Mouse (Mus musculus): ENCODE measurements around the gene Scaf1. TPM values are rescaled to one million over a fixed set of nuclear protein-coding genes. Genes with fewer than 3 reads are reported as not detected.

The Scaf1 gene
- polyA plus RNA-seq, 1 experiment from 2014 or later: 36.5 TPM

DNA sequence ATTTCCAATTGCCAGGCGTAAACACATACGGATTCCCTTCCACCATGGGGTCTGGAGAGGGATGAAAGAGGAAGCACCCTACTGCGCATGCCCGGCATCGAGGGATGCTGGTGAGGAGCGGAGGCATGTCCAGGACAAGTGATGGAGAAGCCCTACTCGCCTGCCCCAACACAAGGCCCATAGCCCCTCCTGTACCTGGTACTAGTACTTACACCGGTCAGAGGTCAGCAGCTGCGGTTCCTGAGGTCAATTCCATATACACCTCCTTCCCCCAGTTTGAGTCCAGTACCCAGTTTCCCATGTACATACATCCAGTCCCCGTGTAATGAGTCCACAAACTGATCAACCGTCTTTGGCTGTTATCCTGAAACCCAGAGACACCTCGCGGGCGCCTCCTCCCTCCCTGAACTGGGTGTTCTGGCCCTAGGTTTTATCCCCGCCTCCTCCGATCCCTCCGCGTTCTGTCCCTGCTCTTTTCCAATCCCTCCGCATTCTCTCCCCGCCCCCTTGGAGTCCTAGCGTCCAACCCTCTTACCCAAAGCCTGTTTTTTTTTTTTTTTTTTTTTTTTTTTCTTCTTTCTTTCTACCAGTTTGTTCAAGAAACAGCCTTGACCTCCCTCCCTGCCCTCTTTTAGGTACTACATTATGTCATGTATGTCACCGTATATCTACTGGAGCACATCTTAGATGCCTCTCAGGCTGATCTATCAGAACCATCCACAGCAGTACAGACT lies 41.6 kb downstream of the Scaf1 start, which contains the start of gene Cpt1c:
Cpt1c (minus strand) TSS at position 469 of the 734 bp plus-strand sequence.
- Histone ChIP-seq H3K36me3 (peaks cover 37% of the 10 kb centered on the region), H3K9ac (peak within 1 kb of the TSS; percentile 32; the same call in 1 of the 2 replicates), H3K4me1 (peaks cover 15% of the 10 kb centered on the region), H3K27ac (peak within 1 kb of the TSS; percentile 52; the same call in 1 of the 2 replicates), H3K27me3 (no peaks in the 10 kb centered on the region), H3K4me3 (peak within 1 kb of the TSS; percentile 46), H3K9me3 (no peaks in the 10 kb centered on the region), H3K4me2 (peak within 1 kb of the TSS; percentile 78)
- 2% methylated on average over 22 of the region's 22 CpGs for WGBS
- ATAC-seq (ENCODE audit: borderline replicate concordance, extremely low read depth, low FRiP score, low TSS enrichment): no peak; the same call in 1 of the 2 replicates

DNA sequence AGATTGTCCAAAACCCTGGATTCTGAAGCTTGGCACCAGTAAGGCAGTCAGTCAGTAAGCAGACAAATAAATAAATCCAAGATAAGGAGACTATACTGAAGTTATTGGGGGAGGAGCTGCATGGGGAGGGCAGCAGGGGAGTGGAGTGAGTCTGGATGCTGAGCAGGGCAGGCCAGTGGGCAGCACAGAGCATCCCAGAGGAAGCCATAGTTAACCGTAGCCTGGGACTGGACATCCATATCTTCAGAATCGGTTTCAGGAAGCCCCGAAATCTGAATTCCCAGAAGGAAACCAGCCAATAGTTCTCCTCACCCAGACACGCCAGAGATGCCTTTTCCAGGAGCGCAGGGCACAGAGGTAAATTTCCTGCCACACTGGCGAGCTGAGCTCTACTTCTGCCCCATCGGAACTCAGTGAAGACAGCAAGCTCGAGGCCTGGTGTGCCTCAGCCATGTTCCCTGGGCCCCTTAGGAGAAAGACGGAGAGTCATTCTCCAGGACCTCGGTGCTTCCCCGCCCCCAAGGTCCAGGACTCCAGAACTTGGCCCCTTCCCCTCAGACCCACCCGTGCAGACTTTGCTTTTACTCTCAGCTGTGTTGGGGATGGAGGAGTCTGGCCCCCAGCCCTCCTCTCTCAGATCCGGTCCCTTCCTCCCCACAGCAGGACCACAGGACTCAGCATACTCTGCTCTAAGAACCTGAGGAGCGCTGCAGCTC lies 42.6 kb downstream of the Scaf1 start:
- Histone ChIP-seq H3K4me2 (peak overlapping the region; percentile 78), H3K9me3 (no peaks in the 10 kb centered on the region), H3K36me3 (peaks cover 27% of the 10 kb centered on the region), H3K27ac (peak overlapping the region; percentile 12; the same call in 1 of the 2 replicates), H3K4me1 (peaks cover 15% of the 10 kb centered on the region), H3K27me3 (no peaks in the 10 kb centered on the region), H3K9ac (peak overlapping the region; percentile 7; the same call in 1 of the 2 replicates), H3K4me3 (peak overlapping the region; percentile 46)
- WGBS: 35% methylated on average over 14 of the region's 14 CpGs
- no peak for ATAC-seq (ENCODE audit: borderline replicate concordance, extremely low read depth, low FRiP score, low TSS enrichment)

- 53% methylated on average over 7 of the region's 7 CpGs for WGBS
- peak overlapping the region; percentile 76 for H3K4me2 ChIP-seq
- no peak for ATAC-seq (ENCODE audit: borderline replicate concordance, extremely low read depth, low FRiP score, low TSS enrichment)
- peak overlapping the region; percentile 59 for H3K4me3 ChIP-seq
- peaks cover 3% of the 10 kb centered on the region; the same call in 1 of the 2 replicates for H3K36me3 ChIP-seq
- H3K27me3 ChIP-seq: no peaks in the 10 kb centered on the region
- H3K27ac ChIP-seq: 0 out of 2 replicates have a peak overlapping the region, but pooled peaks have one; percentile 91
- 0 out of 2 replicates have a peak overlapping the region, but pooled peaks have one; percentile 44 for H3K9ac ChIP-seq
- H3K9me3 ChIP-seq: no peaks in the 10 kb centered on the region
- H3K4me1 ChIP-seq: peaks cover 15% of the 10 kb centered on the region
Observed at GRCm38 (mm10) chr7:44971142-44971541, 45.0 kb downstream of the Scaf1 start.

DNA sequence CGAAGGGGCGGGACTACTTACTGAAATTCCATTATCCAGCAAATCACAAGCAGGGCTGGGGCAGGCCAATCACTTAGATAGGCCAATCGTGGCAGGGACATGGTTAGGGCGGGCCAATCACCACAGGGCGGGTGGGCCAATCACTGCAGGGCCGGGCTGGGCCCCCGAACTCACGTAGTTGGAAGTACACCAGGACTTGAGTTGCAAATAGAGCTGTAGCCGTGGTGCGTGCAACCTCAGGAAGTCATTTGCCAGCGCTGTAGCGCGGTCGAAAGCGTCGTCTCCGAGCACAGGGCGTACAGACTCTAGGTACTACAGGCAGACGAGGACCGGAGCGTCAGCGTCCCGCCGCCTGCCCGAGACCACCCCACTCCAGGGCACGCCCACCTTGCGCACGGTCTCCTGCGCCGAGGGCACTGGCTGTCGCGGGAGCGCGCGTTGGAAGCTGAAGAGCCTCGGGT lies 45.9 kb downstream of the Scaf1 start:
- under 1% methylated on average over 36 of the region's 36 CpGs for WGBS
- H3K9me3 ChIP-seq: no peaks in the 10 kb centered on the region
- no peaks in the 10 kb centered on the region for H3K27me3 ChIP-seq
- peak overlapping the region; percentile 59 for H3K4me3 ChIP-seq
- H3K36me3 ChIP-seq: 0 out of 2 replicates have a peak, but pooled peaks cover 7% of the 10 kb centered on the region
- peak; percentile 96 for ATAC-seq (ENCODE audit: borderline replicate concordance, extremely low read depth, low FRiP score, low TSS enrichment)
- H3K4me1 ChIP-seq: peaks cover 15% of the 10 kb centered on the region
- H3K9ac ChIP-seq: peak overlapping the region; percentile 44
- H3K27ac ChIP-seq: peak overlapping the region; percentile 91
- peak overlapping the region; percentile 76 for H3K4me2 ChIP-seq

- peaks cover 13% of the 10 kb centered on the region; the same call in 1 of the 2 replicates for H3K36me3 ChIP-seq
- H3K9me3 ChIP-seq: no peaks in the 10 kb centered on the region
- no peaks in the 10 kb centered on the region for H3K27me3 ChIP-seq
- peaks cover 10% of the 10 kb centered on the region for H3K4me1 ChIP-seq
- H3K27ac ChIP-seq: no peak overlapping the region
- H3K4me3 ChIP-seq: no peak overlapping the region
- WGBS: 53% methylated on average over 15 of the region's 15 CpGs
- ATAC-seq (ENCODE audit: borderline replicate concordance, extremely low read depth, low FRiP score, low TSS enrichment): no peak
- H3K9ac ChIP-seq: no peak overlapping the region
- H3K4me2 ChIP-seq: no peak overlapping the region
Observed at GRCm38 (mm10) chr7:44966638-44967037, 49.5 kb downstream of the Scaf1 start.

- Histone ChIP-seq H3K27ac (no peak overlapping the region), H3K9me3 (no peaks in the 10 kb centered on the region), H3K4me2 (no peak overlapping the region), H3K36me3 (peaks cover 13% of the 10 kb centered on the region; the same call in 1 of the 2 replicates), H3K27me3 (no peaks in the 10 kb centered on the region), H3K4me1 (peaks cover 4% of the 10 kb centered on the region), H3K4me3 (no peak overlapping the region), H3K9ac (no peak overlapping the region)
- ATAC-seq (ENCODE audit: borderline replicate concordance, extremely low read depth, low FRiP score, low TSS enrichment): no peak
- 75% methylated on average over 7 of the region's 7 CpGs for WGBS
Observed at GRCm38 (mm10) chr7:44965975-44966374, 50.2 kb downstream of the Scaf1 start.

GRCm38 (mm10) chr7:44964990-44965389 lies 51.2 kb downstream of the Scaf1 start:
- Histone ChIP-seq H3K27me3 (no peaks in the 10 kb centered on the region), H3K27ac (no peak overlapping the region), H3K9me3 (no peaks in the 10 kb centered on the region), H3K4me2 (no peak overlapping the region), H3K4me1 (no peaks in the 10 kb centered on the region), H3K4me3 (no peak overlapping the region), H3K36me3 (peaks cover 13% of the 10 kb centered on the region; the same call in 1 of the 2 replicates), H3K9ac (no peak overlapping the region)
- WGBS: 90% methylated on average over 13 of the region's 13 CpGs
- no peak for ATAC-seq (ENCODE audit: borderline replicate concordance, extremely low read depth, low FRiP score, low TSS enrichment)

DNA sequence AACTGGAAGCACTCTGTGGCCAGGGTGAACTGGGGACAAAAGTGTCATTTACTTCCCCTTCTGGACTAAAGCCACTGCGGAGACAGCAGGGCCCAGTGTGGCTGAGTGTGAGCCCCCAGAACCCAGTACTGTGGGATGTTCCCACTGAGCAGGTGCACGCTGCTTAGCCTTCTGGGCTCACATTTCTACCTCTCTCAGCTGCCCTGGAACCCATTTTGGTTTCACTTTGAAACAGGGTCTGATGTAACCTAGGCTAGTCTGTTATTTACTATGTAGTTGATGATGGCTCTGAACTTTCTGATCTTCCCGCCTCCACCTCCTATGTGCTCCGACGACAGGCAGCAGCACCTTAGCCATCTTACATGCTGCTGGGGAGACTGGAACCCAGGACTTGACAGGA lies 53.3 kb downstream of the Scaf1 start:
- Histone ChIP-seq H3K4me2 (no peak overlapping the region), H3K4me1 (no peaks in the 10 kb centered on the region), H3K36me3 (peaks cover 13% of the 10 kb centered on the region; the same call in 1 of the 2 replicates), H3K9ac (no peak overlapping the region), H3K27ac (no peak overlapping the region), H3K4me3 (no peak overlapping the region), H3K9me3 (no peaks in the 10 kb centered on the region), H3K27me3 (no peaks in the 10 kb centered on the region)
- no peak for ATAC-seq (ENCODE audit: borderline replicate concordance, extremely low read depth, low FRiP score, low TSS enrichment)
- 86% methylated on average over 5 of the region's 5 CpGs for WGBS

GRCm38 (mm10) chr7:44962337-44962736 lies 53.8 kb downstream of the Scaf1 start:
- H3K9ac ChIP-seq: no peak overlapping the region
- H3K9me3 ChIP-seq: no peaks in the 10 kb centered on the region
- no peak for ATAC-seq (ENCODE audit: borderline replicate concordance, extremely low read depth, low FRiP score, low TSS enrichment)
- H3K27me3 ChIP-seq: no peaks in the 10 kb centered on the region
- H3K4me2 ChIP-seq: no peak overlapping the region
- peaks cover 13% of the 10 kb centered on the region; the same call in 1 of the 2 replicates for H3K36me3 ChIP-seq
- no peaks in the 10 kb centered on the region; the same call in 1 of the 2 replicates for H3K4me1 ChIP-seq
- 57% methylated on average over 8 of the region's 8 CpGs for WGBS
- H3K27ac ChIP-seq: no peak overlapping the region
- H3K4me3 ChIP-seq: no peak overlapping the region

DNA sequence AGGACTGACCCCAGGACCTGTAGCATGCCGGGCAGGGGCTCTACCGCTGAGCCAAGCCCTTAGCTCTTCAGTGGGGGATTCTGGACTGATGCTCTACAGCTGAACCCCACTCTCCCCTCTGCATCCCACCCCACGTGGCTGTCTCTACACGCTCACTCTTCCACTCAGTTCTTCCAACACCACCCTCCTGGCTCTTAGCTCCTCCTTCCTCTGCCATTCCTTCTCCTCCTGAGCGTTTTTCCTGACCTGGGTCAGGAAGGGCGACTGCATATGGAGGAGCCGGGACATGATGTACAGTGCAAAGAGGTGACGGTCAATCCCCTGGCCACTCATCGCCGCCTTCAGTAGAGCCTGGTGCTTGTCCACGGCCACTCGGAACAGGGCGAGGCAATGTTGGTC lies 55.7 kb downstream of the Scaf1 start:
- Histone ChIP-seq H3K27ac (no peak overlapping the region), H3K4me3 (no peak overlapping the region), H3K36me3 (peaks cover 7% of the 10 kb centered on the region; the same call in 1 of the 2 replicates), H3K9me3 (no peaks in the 10 kb centered on the region), H3K4me1 (no peaks in the 10 kb centered on the region; the same call in 1 of the 2 replicates), H3K4me2 (no peak overlapping the region), H3K27me3 (no peaks in the 10 kb centered on the region), H3K9ac (no peak overlapping the region)
- no peak for ATAC-seq (ENCODE audit: borderline replicate concordance, extremely low read depth, low FRiP score, low TSS enrichment)
- 85% methylated on average over 13 of the region's 13 CpGs for WGBS

DNA sequence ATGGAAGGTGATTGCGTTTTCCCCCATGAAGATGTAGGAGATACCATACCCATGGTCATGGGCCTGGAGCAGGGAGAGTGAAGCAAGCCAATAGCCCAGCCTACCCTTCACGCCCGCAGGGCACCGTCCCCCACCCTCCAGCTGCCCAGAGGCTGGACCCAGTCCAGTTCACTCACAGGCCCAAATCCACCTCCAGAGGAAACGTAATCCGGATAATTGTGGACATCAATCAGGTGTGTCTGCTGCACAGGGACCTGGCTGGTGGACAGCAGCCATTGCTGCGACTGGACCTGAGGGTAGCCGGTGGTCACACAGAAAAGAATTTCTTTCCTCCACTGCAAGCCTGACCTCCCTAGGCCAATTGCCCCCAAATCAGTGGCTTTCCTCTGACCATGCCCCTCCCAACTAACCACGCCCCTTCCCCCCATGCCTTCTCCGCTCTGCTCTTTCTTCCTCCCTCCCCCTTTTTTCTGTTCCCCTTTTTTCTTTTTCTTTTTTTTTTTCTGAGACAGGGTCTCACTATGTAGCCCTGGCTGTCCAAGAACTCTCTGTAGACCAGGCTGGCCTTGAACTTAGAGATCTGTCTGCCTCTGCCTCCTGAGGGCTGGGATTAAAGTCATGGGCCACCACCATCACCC lies 56.2 kb downstream of the Scaf1 start:
- Histone ChIP-seq H3K4me2 (no peak overlapping the region), H3K4me3 (no peak overlapping the region), H3K27me3 (no peaks in the 10 kb centered on the region), H3K9me3 (no peaks in the 10 kb centered on the region), H3K4me1 (no peaks in the 10 kb centered on the region; the same call in 1 of the 2 replicates), H3K36me3 (peaks cover 6% of the 10 kb centered on the region; the same call in 1 of the 2 replicates), H3K27ac (no peak overlapping the region), H3K9ac (no peak overlapping the region)
- WGBS: 84% methylated on average over 10 of the region's 10 CpGs
- no peak for ATAC-seq (ENCODE audit: borderline replicate concordance, extremely low read depth, low FRiP score, low TSS enrichment)

All from lung, embryonic 15.5 days (tissue).